Mouse (Mus musculus): ENCODE results near the gene Dnmt1.
A peak's percentile ranks its signal among the peaks of the same experiment; 100 is the strongest.

Gene Dnmt1

DNA sequence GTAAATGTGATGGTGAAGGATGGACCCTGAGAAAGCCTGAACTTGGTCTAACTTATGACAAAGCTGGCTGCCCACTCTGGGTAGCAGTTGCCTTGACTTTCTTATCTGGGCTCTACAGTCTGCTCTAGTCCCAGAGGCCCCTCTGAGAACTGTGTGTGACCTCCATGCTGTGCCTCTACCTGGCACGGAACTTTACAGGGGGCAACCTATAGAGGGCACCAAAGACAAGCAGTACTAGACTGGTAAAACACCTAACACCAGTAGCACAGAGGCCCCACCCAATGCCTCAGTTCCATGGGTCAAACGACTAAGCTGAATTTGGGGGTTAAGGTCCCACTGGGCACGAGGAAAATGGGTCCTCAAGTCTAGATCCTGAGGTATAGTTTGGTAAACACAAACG, 43.5 kb downstream of the Dnmt1 start:
- DNase-seq: peak in 1 of 2 experiments; percentile 8

DNA sequence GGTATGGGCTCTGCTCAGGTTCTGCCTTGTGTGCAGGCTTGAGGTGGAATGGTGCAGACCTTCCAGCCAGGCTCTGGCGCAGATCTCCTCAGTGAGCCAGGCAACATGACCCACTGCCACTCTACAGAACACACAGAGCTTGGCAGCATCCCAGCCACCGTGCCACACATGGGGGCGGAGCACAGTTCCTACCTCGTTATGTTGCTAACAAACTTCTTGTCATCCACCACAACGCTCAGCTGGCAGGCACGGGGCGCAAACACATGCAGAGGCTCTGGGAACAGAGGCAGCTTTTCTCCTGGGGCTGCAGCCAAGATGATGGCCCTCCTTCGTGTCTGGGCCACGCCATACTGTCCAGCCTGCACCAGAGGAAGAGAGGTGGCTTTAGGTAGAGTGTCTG, 49.7 kb downstream of the Dnmt1 start:
- DNase-seq: no peak

GRCm38 (mm10) chr9:20902174-20902491, 57.6 kb downstream of the Dnmt1 start:
- DNase-seq: no peak

- peak in 1 of 2 experiments; percentile 29 for DNase-seq
These were observed 58.1 kb downstream of the Dnmt1 start for GRCm38 (mm10) chr9:20901466-20902173.

GRCm38 (mm10) chr9:20898511-20899073, 61.1 kb downstream of the Dnmt1 start, which contains the start of gene Eif3g:
Gene Eif3g (minus strand): TSS chr9:20898623.
- DNase-seq: peak; percentile 92

DNA sequence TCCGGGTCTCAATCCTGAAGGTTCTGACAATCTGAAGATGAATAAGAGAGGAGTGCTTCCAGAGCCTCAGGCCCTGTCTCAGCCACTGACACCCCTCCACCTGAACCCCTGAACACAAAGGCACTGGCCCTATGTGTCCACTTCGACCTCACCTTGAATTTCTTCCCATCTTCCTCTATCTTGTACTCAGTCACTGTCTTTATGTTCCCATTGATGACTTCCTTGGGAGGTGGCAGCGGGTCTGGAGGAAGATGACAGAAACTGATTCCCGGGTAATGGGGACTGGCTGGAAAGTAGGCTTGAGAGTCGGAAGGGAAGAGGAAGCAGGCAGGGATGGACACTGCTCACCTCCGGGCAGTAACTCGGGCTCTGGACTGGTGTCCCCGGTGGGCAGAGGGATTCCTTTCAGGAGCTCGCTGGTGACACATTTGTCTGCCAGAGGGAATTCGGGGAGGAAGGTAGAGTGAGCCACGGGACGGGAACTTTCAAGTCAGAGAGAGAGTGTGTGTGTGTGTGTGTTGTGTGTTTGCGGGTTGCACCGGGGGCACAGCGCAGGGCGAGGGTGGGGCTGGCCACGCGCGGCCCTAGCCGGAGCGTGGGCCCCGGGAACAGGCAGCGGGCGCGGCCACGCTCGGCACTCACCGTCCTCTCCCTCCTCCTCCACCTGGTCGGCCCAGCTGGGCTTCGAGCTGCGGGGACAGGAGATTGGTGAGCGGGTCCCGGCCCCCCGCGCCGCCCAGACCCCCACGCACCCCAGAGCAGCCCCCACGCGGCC, 61.8 kb downstream of the Dnmt1 start:
- no peak for DNase-seq

GRCm38 (mm10) chr9:20895382-20895781, 64.3 kb downstream of the Dnmt1 start:
- DNase-seq: no peak

GRCm38 (mm10) chr9:20894629-20895028, 65.1 kb downstream of the Dnmt1 start:
- DNase-seq: no peak

DNA sequence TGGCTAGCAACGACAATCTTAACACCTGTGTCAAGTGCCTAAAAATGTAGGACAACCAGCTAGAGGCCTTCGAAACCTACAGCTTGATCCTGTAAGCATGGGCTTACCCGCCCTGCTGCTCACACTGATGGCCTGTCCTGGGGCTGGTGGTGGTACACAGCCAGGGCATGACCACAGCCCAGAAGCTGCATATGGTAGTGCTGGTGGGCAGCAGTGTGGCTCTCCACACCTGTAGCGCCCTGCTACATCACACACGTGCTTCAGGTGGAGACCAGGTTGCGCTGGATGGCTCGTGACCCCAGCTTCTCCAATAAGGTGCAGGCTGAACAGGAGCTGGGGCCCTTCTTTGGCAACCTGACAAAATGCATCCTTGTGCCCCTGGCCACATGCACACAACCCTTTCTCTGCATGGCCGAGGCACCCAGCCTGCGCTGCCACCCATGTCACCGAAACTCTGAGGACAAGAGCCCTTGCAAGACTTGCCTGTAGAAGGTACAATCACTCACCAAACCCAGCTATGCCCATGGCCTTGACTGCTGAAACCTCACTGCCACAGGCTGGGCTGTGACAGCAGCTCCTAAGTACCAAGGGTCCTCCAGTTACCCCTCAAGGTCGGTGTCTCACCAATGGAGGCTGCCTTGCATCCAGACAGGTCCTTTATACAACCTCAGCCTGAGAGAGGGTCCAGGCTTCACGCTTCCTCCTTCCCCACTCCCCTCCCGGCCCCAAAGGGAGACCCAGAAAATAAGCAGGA, 65.9 kb downstream of the Dnmt1 start:
- no peak for DNase-seq

GRCm38 (mm10) chr9:20893069-20893468, 66.6 kb downstream of the Dnmt1 start:
- DNase-seq: no peak

- peak in 1 of 2 experiments; percentile 13 for DNase-seq
These were observed 67.5 kb downstream of the Dnmt1 start for GRCm38 (mm10) chr9:20892104-20892653.

- peak in 1 of 2 experiments; percentile 22 for DNase-seq
These were observed 68.2 kb downstream of the Dnmt1 start for GRCm38 (mm10) chr9:20891339-20892103.

GRCm38 (mm10) chr9:20890411-20890810, 69.3 kb downstream of the Dnmt1 start:
- no peak for DNase-seq

DNA sequence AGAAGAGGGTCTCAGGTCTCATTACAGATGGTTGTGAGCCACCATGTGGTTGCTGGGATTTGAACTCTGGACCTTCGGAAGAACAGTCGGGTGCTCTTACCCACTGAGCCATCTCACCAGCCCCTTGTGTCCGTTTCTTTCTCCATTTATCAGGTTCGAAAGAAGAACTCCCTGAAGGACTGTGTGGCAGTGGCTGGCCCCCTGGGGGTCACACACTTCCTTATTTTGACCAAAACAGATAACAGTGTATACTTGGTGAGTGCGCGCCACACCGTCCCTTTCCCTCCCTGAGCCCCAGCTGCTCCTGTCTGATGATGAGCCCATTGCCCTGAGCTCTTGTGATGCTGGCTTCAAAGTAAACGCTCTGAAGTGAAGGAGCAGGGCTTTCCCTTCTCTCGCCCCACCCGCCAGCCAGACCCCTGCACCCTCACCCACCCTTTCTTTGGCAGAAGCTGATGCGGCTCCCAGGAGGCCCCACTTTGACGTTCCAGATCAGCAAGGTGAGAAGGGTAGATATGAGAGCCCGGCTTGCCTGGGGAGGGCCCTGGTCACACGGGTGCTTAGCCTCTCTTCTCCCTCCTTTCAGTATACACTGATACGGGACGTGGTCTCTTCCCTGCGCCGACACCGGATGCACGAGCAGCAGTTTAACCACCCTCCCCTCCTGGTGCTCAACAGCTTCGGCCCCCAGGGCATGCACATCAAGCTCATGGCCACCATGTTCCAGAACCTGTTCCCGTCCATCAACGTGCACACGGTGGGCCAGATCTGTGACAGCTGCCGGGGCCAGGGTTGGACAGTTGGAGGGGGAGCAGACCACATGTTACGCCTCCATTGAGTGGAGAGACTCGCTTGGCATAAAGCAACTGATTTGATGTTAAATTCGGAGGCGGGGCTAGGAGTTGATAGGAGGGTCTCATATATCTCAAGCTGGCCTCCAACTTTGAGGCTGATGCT, 70.2 kb downstream of the Dnmt1 start:
- DNase-seq: no peak

GRCm38 (mm10) chr9:20888386-20888765, 71.3 kb downstream of the Dnmt1 start:
- no peak for DNase-seq

DNA sequence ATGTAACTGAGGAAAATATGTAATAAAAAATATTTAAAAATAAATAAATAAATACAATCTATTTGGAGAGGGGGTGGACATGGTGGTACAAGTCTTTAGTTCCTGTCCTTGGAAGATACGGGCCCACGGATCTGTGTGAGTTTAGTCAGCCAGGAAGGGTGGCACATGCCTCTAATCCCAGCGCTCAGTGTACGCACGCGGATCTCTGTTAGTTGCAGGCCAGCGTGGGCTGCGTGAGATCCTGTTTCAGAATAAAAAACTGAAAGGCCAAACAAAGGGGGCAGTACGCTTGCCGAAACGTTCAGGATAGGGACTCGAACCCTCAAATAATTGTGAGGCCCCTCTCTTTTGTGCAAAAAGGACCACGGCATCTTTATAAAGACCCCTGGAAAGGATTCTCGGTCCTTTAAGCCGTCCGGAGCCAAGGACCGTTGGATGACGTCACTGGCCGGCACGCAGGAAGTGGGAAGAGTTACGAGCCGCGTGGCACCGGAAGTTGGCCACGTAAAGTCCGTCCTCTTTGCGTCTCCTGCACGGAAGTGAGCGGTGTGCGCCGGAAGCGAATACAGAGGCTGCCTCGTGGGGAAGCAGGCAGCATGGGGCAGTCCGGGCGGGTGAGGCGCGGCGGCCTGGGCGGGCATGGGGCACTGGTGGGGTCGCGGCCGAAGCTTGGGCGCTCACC, 71.8 kb downstream of the Dnmt1 start, which contains the start of gene Ppan:
Gene Ppan (plus strand): TSS at position 472 of the 682 bp plus-strand sequence.
- DNase-seq: peak; percentile 97

DNA sequence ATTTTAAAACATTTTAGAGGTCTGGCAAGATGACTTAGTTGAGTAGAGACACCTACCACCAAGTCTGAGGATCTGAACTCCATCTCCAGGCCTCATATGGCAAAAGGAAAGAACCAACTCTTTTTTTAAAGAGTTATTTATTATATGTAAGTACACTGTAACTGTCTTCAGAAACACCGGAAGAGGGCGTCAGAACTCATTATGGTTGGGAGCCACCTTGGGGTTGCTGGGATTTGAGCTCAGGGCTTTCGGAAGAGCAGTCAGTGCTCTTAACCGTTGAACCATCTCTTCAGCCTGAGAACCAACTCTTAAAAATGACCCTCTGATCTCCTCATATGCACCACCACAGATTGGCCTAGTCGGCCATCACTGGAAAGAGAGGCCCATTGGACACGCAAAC, 72.5 kb downstream of the Dnmt1 start:
- no peak for DNase-seq

GRCm38 (mm10) chr9:20886563-20886962, 73.1 kb downstream of the Dnmt1 start:
- peak in 1 of 2 experiments; percentile 26 for DNase-seq

GRCm38 (mm10) chr9:20879097-20879792, 80.4 kb downstream of the Dnmt1 start, which contains the start of gene Angptl6:
Gene Angptl6 (minus strand): TSS chr9:20879727.
- peak in 1 of 2 experiments; percentile 19 for DNase-seq

All from cerebellum, postnatal 14 days (tissue).